Mouse (Mus musculus): ENCODE results near the gene Gzmm.

DNA sequence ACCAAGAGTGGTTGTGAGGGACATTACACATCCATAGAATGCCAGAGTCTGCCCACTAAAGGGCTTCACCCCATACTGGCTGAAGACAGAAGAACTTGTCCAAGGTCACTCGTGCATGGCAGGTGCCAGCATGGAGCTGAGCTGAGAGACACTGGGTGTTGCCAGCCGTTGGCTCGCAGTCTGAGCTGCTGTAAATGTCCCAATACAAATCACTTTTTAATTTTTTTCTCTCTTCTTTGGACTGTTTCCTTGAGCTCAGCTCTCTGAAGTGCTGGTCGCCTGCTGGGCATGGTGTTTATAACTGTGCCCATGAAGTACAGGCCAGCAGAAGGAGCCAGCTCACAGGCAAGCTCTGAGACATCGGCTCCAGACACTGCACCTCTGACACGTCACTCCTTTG lies 34.2 kb downstream of the Gzmm start:
- TF ChIP-seq POLR2A (IDR thresholded peaks at IDR 0.05; ENCODE audit: extremely low read depth, insufficient read depth, low read length): no peak
- no peak for TF ChIP-seq CTCF (IDR thresholded peaks at IDR 0.05; ENCODE audit: low read depth, low read length)

Measured in liver, adult 2 months (tissue).